Mouse (Mus musculus): ENCODE measurements around the gene Ccdc24. TPM values are rescaled to one million over a fixed set of nuclear protein-coding genes. Genes with fewer than 3 reads are reported as not detected.
A peak's percentile ranks its signal among the peaks of the same experiment; 100 is the strongest.

Gene Ccdc24
- polyA plus RNA-seq, 1 experiment from 2014 or later = 1.9 TPM

DNA sequence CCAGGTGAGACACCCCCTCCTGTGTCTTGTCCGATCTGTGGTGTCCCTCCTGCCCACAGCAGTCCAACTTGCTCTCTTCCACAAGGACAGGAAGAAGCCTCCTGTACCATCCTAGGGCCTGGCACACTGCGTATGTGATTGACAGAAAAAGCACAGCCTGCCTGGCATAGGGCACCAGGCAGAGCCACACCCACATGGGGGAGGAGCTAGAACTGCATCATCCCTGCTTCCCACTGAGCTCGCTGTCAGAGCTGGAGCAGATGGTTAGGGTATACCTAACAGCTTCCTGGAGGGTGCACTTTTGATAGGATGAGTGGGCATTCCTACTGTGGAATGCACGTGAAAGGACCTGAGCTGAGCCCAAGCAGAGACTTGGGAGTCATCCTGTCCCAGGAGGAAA lies 9.5 kb downstream of the Ccdc24 start:
- H3K36me3 ChIP-seq (ENCODE audit: control insufficient read depth, insufficient read depth, low read length) = peaks cover 11% of the 10 kb centered on the region
- no peak overlapping the region for H3K27ac ChIP-seq (ENCODE audit: low read depth)
- H3K9ac ChIP-seq (ENCODE audit: low read length) = no peak overlapping the region
- no peaks in the 10 kb centered on the region for H3K27me3 ChIP-seq (replicated peaks; ENCODE audit: control insufficient read depth, insufficient read depth, low read length)
- 40% methylated on average over 4 of the region's 4 CpGs for WGBS
- H3K4me3 ChIP-seq (ENCODE audit: low read depth, low read length) = no peak overlapping the region
- H3K4me1 ChIP-seq (replicated peaks; ENCODE audit: control insufficient read depth, insufficient read depth, low read length) = peaks cover 5% of the 10 kb centered on the region; the same call in 1 of the 2 replicates
- DNase-seq (ENCODE audit: low spot score) (no peak), ATAC-seq (replicated peaks; ENCODE audit: low FRiP score, low TSS enrichment, low read depth) (no peak)
- H3K4me2 ChIP-seq (ENCODE audit: low read length) = no peak overlapping the region
- H3K9me3 ChIP-seq (ENCODE audit: control insufficient read depth, low read length) = no peaks in the 10 kb centered on the region

- ATAC-seq (replicated peaks; ENCODE audit: low FRiP score, low TSS enrichment, low read depth) (no peak), DNase-seq (ENCODE audit: low spot score) (no peak)
- WGBS = 89% methylated on average over 9 of the region's 9 CpGs
- Histone ChIP-seq H3K4me3 (ENCODE audit: low read depth, low read length) (no peak overlapping the region), H3K9ac (ENCODE audit: low read length) (no peak overlapping the region), H3K4me1 (replicated peaks; ENCODE audit: control insufficient read depth, insufficient read depth, low read length) (no peaks in the 10 kb centered on the region), H3K36me3 (ENCODE audit: control insufficient read depth, insufficient read depth, low read length) (peaks cover 24% of the 10 kb centered on the region), H3K27ac (ENCODE audit: low read depth) (no peak overlapping the region), H3K27me3 (replicated peaks; ENCODE audit: control insufficient read depth, insufficient read depth, low read length) (no peaks in the 10 kb centered on the region), H3K9me3 (ENCODE audit: control insufficient read depth, low read length) (no peaks in the 10 kb centered on the region), H3K4me2 (ENCODE audit: low read length) (no peak overlapping the region)
These were observed 11.8 kb downstream of the Ccdc24 start for GRCm38 (mm10) chr4:117860570-117860969.

DNA sequence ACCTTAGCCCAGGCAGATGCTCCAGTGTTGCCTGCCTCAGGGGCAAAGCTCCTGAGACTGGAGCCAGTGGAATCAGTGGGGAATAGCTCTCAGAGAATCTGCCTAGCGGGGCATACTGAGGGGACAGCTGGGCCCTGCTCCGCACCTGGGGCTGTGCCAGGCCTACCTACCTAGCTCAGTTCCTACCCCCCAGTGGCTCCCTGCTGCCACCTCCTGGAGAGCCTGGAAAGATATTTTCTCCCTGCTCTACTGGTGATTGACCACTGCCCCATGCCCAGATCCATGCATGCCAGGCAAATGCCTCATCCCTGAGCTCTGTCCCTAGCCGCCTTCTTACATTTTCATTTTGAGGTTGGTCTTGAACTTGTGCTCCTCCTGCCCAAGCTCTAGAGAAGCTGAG lies 13.6 kb downstream of the Ccdc24 start:
- ATAC-seq (replicated peaks; ENCODE audit: low FRiP score, low TSS enrichment, low read depth) (0 out of 2 replicates have a peak, but pooled peaks have one; percentile 20), DNase-seq (ENCODE audit: low spot score) (peak; percentile 72)
- H3K4me3 ChIP-seq (ENCODE audit: low read depth, low read length) = no peak overlapping the region
- H3K4me1 ChIP-seq (replicated peaks; ENCODE audit: control insufficient read depth, insufficient read depth, low read length) = no peaks in the 10 kb centered on the region
- H3K36me3 ChIP-seq (ENCODE audit: control insufficient read depth, insufficient read depth, low read length) = peaks cover 17% of the 10 kb centered on the region
- no peaks in the 10 kb centered on the region for H3K27me3 ChIP-seq (replicated peaks; ENCODE audit: control insufficient read depth, insufficient read depth, low read length)
- H3K9ac ChIP-seq (ENCODE audit: low read length) = no peak overlapping the region
- H3K4me2 ChIP-seq (ENCODE audit: low read length) = no peak overlapping the region
- 74% methylated on average over 3 of the region's 3 CpGs for WGBS
- H3K9me3 ChIP-seq (ENCODE audit: control insufficient read depth, low read length) = no peaks in the 10 kb centered on the region
- no peak overlapping the region for H3K27ac ChIP-seq (ENCODE audit: low read depth)

- H3K27me3 ChIP-seq (replicated peaks; ENCODE audit: control insufficient read depth, insufficient read depth, low read length) = no peaks in the 10 kb centered on the region
- no peak overlapping the region for H3K4me2 ChIP-seq (ENCODE audit: low read length)
- ATAC-seq (replicated peaks; ENCODE audit: low FRiP score, low TSS enrichment, low read depth) (no peak), DNase-seq (ENCODE audit: low spot score) (no peak)
- H3K4me3 ChIP-seq (ENCODE audit: low read depth, low read length) = no peak overlapping the region
- no peaks in the 10 kb centered on the region for H3K4me1 ChIP-seq (replicated peaks; ENCODE audit: control insufficient read depth, insufficient read depth, low read length)
- no peaks in the 10 kb centered on the region for H3K9me3 ChIP-seq (ENCODE audit: control insufficient read depth, low read length)
- H3K36me3 ChIP-seq (ENCODE audit: control insufficient read depth, insufficient read depth, low read length) = peaks cover 14% of the 10 kb centered on the region
- WGBS = 75% methylated on average over 9 of the region's 9 CpGs
- H3K9ac ChIP-seq (ENCODE audit: low read length) = no peak overlapping the region
- H3K27ac ChIP-seq (ENCODE audit: low read depth) = no peak overlapping the region
These were observed 17.2 kb downstream of the Ccdc24 start for GRCm38 (mm10) chr4:117855146-117855545.

GRCm38 (mm10) chr4:117852152-117852868 lies 20.0 kb downstream of the Ccdc24 start:
- no peak overlapping the region for H3K27ac ChIP-seq (ENCODE audit: low read depth)
- no peaks in the 10 kb centered on the region for H3K9me3 ChIP-seq (ENCODE audit: control insufficient read depth, low read length)
- H3K4me2 ChIP-seq (ENCODE audit: low read length) = no peak overlapping the region
- H3K4me3 ChIP-seq (ENCODE audit: low read depth, low read length) = no peak overlapping the region
- no peak overlapping the region for H3K9ac ChIP-seq (ENCODE audit: low read length)
- no peaks in the 10 kb centered on the region for H3K27me3 ChIP-seq (replicated peaks; ENCODE audit: control insufficient read depth, insufficient read depth, low read length)
- 82% methylated on average over 10 of the region's 10 CpGs for WGBS
- DNase-seq (ENCODE audit: low spot score) = no peak
- no peaks in the 10 kb centered on the region for H3K4me1 ChIP-seq (replicated peaks; ENCODE audit: control insufficient read depth, insufficient read depth, low read length)
- H3K36me3 ChIP-seq (ENCODE audit: control insufficient read depth, insufficient read depth, low read length) = peaks cover 7% of the 10 kb centered on the region
- no peak for ATAC-seq (replicated peaks; ENCODE audit: low FRiP score, low TSS enrichment, low read depth)

DNA sequence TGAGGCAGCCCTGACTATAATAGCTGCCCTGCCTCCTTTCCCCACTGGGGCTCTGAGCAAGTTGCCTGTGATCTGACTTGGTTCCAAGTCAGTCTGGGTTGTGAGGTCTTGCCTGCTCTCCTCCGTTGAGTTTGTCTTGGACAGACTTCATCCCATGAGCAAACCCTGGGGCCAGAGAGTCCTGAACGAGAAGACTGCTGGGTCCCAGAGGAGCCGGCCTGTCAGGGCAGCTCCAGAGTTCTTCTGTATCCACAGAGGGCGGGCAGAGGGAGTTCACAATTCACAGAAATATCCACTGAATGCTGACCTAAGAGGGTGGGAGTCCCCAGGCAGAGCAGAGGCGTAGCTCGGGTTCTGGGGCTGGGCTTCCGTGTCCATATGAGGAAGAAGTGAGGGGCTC lies 21.5 kb downstream of the Ccdc24 start:
- Histone ChIP-seq H3K4me3 (ENCODE audit: low read depth, low read length) (no peak overlapping the region), H3K27ac (ENCODE audit: low read depth) (no peak overlapping the region), H3K9me3 (ENCODE audit: control insufficient read depth, low read length) (no peaks in the 10 kb centered on the region), H3K4me1 (replicated peaks; ENCODE audit: control insufficient read depth, insufficient read depth, low read length) (no peaks in the 10 kb centered on the region), H3K27me3 (replicated peaks; ENCODE audit: control insufficient read depth, insufficient read depth, low read length) (no peaks in the 10 kb centered on the region), H3K9ac (ENCODE audit: low read length) (no peak overlapping the region), H3K36me3 (ENCODE audit: control insufficient read depth, insufficient read depth, low read length) (peaks cover 9% of the 10 kb centered on the region), H3K4me2 (ENCODE audit: low read length) (no peak overlapping the region)
- ATAC-seq (replicated peaks; ENCODE audit: low FRiP score, low TSS enrichment, low read depth) (no peak), DNase-seq (ENCODE audit: low spot score) (no peak)
- 73% methylated on average over 7 of the region's 7 CpGs for WGBS

DNA sequence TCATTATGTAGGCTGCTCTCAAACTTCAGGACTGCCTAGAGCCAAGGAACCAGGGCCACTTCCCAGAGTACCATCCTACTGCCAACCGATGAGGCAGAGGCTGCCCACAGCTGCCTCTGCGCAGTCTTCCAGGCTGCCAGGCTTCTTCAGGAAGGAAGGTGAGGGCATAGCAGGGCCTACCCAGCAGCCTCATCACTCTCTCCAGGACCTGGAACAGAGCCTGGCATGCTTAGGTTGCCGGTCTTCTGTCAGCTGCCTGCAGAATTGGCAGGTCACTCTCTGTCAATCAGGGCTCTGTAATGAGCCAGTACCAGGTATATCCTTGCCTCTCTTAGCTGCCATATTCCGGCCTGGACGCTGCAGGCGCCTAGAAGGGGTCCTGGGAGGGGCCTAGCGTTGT lies 22.2 kb downstream of the Ccdc24 start:
- Histone ChIP-seq H3K9me3 (ENCODE audit: control insufficient read depth, low read length) (no peaks in the 10 kb centered on the region), H3K27ac (ENCODE audit: low read depth) (no peak overlapping the region), H3K4me2 (ENCODE audit: low read length) (no peak overlapping the region), H3K27me3 (replicated peaks; ENCODE audit: control insufficient read depth, insufficient read depth, low read length) (no peaks in the 10 kb centered on the region), H3K4me1 (replicated peaks; ENCODE audit: control insufficient read depth, insufficient read depth, low read length) (no peaks in the 10 kb centered on the region), H3K9ac (ENCODE audit: low read length) (no peak overlapping the region), H3K4me3 (ENCODE audit: low read depth, low read length) (no peak overlapping the region), H3K36me3 (ENCODE audit: control insufficient read depth, insufficient read depth, low read length) (peaks cover 12% of the 10 kb centered on the region)
- ATAC-seq (replicated peaks; ENCODE audit: low FRiP score, low TSS enrichment, low read depth) (no peak), DNase-seq (ENCODE audit: low spot score) (no peak)
- WGBS = 81% methylated on average over 7 of the region's 7 CpGs

DNA sequence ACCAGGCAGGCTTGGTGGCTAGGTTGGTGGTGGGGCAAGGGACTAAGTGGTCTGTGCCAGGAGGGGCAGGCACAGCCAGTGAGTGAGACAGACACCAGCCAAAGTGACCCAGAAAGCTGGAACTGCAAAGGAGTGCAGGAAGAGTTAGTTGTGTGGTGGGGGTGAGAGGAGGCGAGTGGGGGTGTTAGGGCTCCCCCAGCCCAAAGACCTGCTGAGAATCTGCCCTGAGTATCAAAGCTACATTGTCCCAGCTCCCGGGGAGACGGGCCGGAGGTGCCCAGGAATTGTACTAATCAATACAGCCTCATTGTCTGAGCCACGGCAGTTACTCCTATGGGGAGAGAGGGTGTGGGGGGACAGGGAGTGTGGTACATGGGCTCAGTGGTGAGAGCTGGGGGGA lies 22.9 kb downstream of the Ccdc24 start:
- H3K4me2 ChIP-seq (ENCODE audit: low read length) = no peak overlapping the region
- no peaks in the 10 kb centered on the region for H3K27me3 ChIP-seq (replicated peaks; ENCODE audit: control insufficient read depth, insufficient read depth, low read length)
- peaks cover 12% of the 10 kb centered on the region for H3K36me3 ChIP-seq (ENCODE audit: control insufficient read depth, insufficient read depth, low read length)
- ATAC-seq (replicated peaks; ENCODE audit: low FRiP score, low TSS enrichment, low read depth) (no peak), DNase-seq (ENCODE audit: low spot score) (no peak)
- no peaks in the 10 kb centered on the region for H3K4me1 ChIP-seq (replicated peaks; ENCODE audit: control insufficient read depth, insufficient read depth, low read length)
- whole genome bisulfite sequencing = 68% methylated on average over 5 of the region's 5 CpGs
- no peak overlapping the region for H3K27ac ChIP-seq (ENCODE audit: low read depth)
- no peak overlapping the region for H3K9ac ChIP-seq (ENCODE audit: low read length)
- no peaks in the 10 kb centered on the region for H3K9me3 ChIP-seq (ENCODE audit: control insufficient read depth, low read length)
- H3K4me3 ChIP-seq (ENCODE audit: low read depth, low read length) = no peak overlapping the region

- H3K4me1 ChIP-seq (replicated peaks; ENCODE audit: control insufficient read depth, insufficient read depth, low read length) = no peaks in the 10 kb centered on the region
- peaks cover 12% of the 10 kb centered on the region for H3K36me3 ChIP-seq (ENCODE audit: control insufficient read depth, insufficient read depth, low read length)
- no peak for DNase-seq (ENCODE audit: low spot score)
- no peak overlapping the region for H3K27ac ChIP-seq (ENCODE audit: low read depth)
- H3K9me3 ChIP-seq (ENCODE audit: control insufficient read depth, low read length) = no peaks in the 10 kb centered on the region
- H3K9ac ChIP-seq (ENCODE audit: low read length) = no peak overlapping the region
- no peaks in the 10 kb centered on the region for H3K27me3 ChIP-seq (replicated peaks; ENCODE audit: control insufficient read depth, insufficient read depth, low read length)
- H3K4me2 ChIP-seq (ENCODE audit: low read length) = no peak overlapping the region
- no peak overlapping the region for H3K4me3 ChIP-seq (ENCODE audit: low read depth, low read length)
- no peak for ATAC-seq (replicated peaks; ENCODE audit: low FRiP score, low TSS enrichment, low read depth)
- 54% methylated on average over 17 of the region's 17 CpGs for WGBS
These were observed 23.3 kb downstream of the Ccdc24 start for GRCm38 (mm10) chr4:117849063-117849462.
